Mouse (Mus musculus): Measurements from ENCODE around the gene Hrh2.

GRCm38 (mm10) chr13:54262741-54263510, 71.0 kb downstream of the Hrh2 start:
- no peak for TF ChIP-seq CTCF (conservative IDR thresholded peaks at IDR 0.05; ENCODE audit: insufficient read depth, insufficient read length, low read depth, low read length)
- no peak for TF ChIP-seq POLR2A (IDR thresholded peaks at IDR 0.05; ENCODE audit: low read depth, low read length)

All from kidney, adult 2 months (tissue).